Mouse (Mus musculus): ENCODE measurements around the gene Man1a2.

GRCm38 (mm10) chr3:100599265-100599820 is 86.0 kb downstream of the Man1a2 start:
- TF ChIP-seq EP300 (IDR thresholded peaks at IDR 0.05; ENCODE audit: low read depth) (no peak), CTCF (IDR thresholded peaks at IDR 0.05; ENCODE audit: low read depth) (no peak)

All from heart, postnatal 0 days (tissue).